Mouse (Mus musculus) liver, postnatal 0 days (tissue): ENCODE data around the gene Gm7271.

Experiments used
- CTCF ChIP-seq: sonication (generic); IDR thresholded peaks from 2 replicates; pipeline ENCODE4 v1.5.1; 2016; ENCODE audit warnings: antibody characterized with exemption, low read depth
- EP300 ChIP-seq: IDR thresholded peaks from 2 replicates; pipeline ENCODE4 v1.6.1; 2016; ENCODE audit warnings: antibody characterized with exemption, low read depth, mild to moderate bottlenecking

- TF ChIP-seq EP300 (no peak), CTCF (no peak)
Measured at GRCm38 (mm10) chr5:76474931-76475330, 8.9 kb upstream of the Gm7271 start.
